In genomic region chr2:124763650-124764049, GRCm38 (mm10) we compare ENCODE assay signal across 23 mouse cellular contexts.
DNase-seq lines count a peak whose midpoint lies in the region; ATAC-seq and TF ChIP-seq lines count a peak whose summit lies in the region.
"Had no signal": no experiment of that assay in that cellular context is flagged by ENCODE, and none has a peak within 500 bp of the region (broad histone marks: within the 10 kb centered on the region; RNA-seq: fewer than 3 reads in every experiment).

No protein-coding gene starts in this region.

- H3K4me1 ChIP-seq in kidney, embryonic 14.5 days (ENCODE audit: control insufficient read depth, insufficient read depth, low read length): 0 out of 2 replicates have a peak, but pooled peaks cover 4% of the 10 kb centered on the region
- H3K4me1 ChIP-seq in kidney, adult 2 months (ENCODE audit: control insufficient read depth, insufficient read depth, low read length): 0 out of 2 replicates have a peak, but pooled peaks cover 6% of the 10 kb centered on the region
- no peaks in the 10 kb centered on the region; the same call in 1 of the 2 replicates for H3K4me1 ChIP-seq in kidney, postnatal 0 days (replicated peaks; ENCODE audit: insufficient read depth, low read length)
- no peaks in the 10 kb centered on the region for H3K4me1 ChIP-seq in neural tube, embryonic 14.5 days (ENCODE audit: control insufficient read depth, insufficient read depth, low read length)
- peaks cover 8% of the 10 kb centered on the region for H3K4me1 ChIP-seq in neural tube, embryonic 15.5 days
- H3K4me1 ChIP-seq in liver, embryonic 11.5 days (replicated peaks; ENCODE audit: control insufficient read depth, insufficient read depth, low read length): no peaks in the 10 kb centered on the region
- H3K4me1 ChIP-seq: embryonic facial prominence, embryonic 12.5 days; embryonic facial prominence, embryonic 15.5 days had no signal

- H3K27ac ChIP-seq in kidney, embryonic 14.5 days (ENCODE audit: low read depth, low read length): no peak overlapping the region
- H3K27ac ChIP-seq in kidney, adult 2 months (ENCODE audit: insufficient read depth, low read depth, low read length): no peak overlapping the region
- H3K27ac ChIP-seq in kidney, postnatal 0 days: no peak overlapping the region
- no peak overlapping the region for H3K27ac ChIP-seq in neural tube, embryonic 14.5 days (ENCODE audit: low read depth, low read length)
- H3K27ac ChIP-seq in neural tube, embryonic 15.5 days (replicated peaks): no peak overlapping the region
- no peak overlapping the region for H3K27ac ChIP-seq in liver, embryonic 11.5 days (ENCODE audit: low read depth, low read length)
- H3K27ac ChIP-seq: embryonic facial prominence, embryonic 12.5 days; embryonic facial prominence, embryonic 15.5 days; forebrain, embryonic 15.5 days; hindbrain, embryonic 12.5 days; hindbrain, embryonic 15.5 days had no signal

- no peak for TF ChIP-seq CTCF in kidney, adult 2 months (conservative IDR thresholded peaks at IDR 0.05; ENCODE audit: insufficient read depth, insufficient read length, low read depth, low read length)
- TF ChIP-seq CTCF in kidney, postnatal 0 days (IDR thresholded peaks at IDR 0.05; ENCODE audit: low read depth): no peak

- ATAC-seq in kidney, embryonic 14.5 days (ENCODE audit: low FRiP score, low TSS enrichment): peak; percentile 66
- ATAC-seq in kidney, postnatal 0 days (replicated peaks; ENCODE audit: low FRiP score, low read depth): peak; percentile 40; the same call in 1 of the 2 replicates
- ATAC-seq in neural tube, embryonic 14.5 days (ENCODE audit: low read depth): peak; percentile 28; the same call in 1 of the 2 replicates
- ATAC-seq in neural tube, embryonic 15.5 days (ENCODE audit: low FRiP score): no peak
- ATAC-seq in liver, embryonic 11.5 days (replicated peaks; ENCODE audit: low FRiP score): no peak

- no peak for TF ChIP-seq POLR2A in kidney, adult 2 months (IDR thresholded peaks at IDR 0.05; ENCODE audit: low read depth, low read length)

- no peak for DNase-seq in kidney, adult 2 months
- DNase-seq in kidney, postnatal 0 days (ENCODE audit: low spot score): peak; percentile 29
- no peak for DNase-seq in kidney, adult 9 months
- DNase-seq in liver, embryonic 11.5 days (ENCODE audit: low spot score): no peak
- DNase-seq: adrenal gland, adult 2 months; adrenal gland, postnatal 14 days; B cell, adult 2 months; cerebellum, adult 11 months; cerebellum, adult 2 months; cerebellum, adult 9-11 months; cerebellum, postnatal 25 days; gastrocnemius, postnatal 25 days had no signal

- no peaks in the 10 kb centered on the region for H3K36me3 ChIP-seq in kidney, embryonic 14.5 days (ENCODE audit: control insufficient read depth, insufficient read depth, low read length)
- H3K36me3 ChIP-seq in kidney, adult 2 months (ENCODE audit: control insufficient read depth, insufficient read depth, low read length): no peaks in the 10 kb centered on the region
- H3K36me3 ChIP-seq in kidney, postnatal 0 days (ENCODE audit: insufficient read depth, low read length): no peaks in the 10 kb centered on the region
- no peaks in the 10 kb centered on the region for H3K36me3 ChIP-seq in neural tube, embryonic 14.5 days (ENCODE audit: control insufficient read depth, insufficient read depth, low read length)
- no peaks in the 10 kb centered on the region for H3K36me3 ChIP-seq in neural tube, embryonic 15.5 days
- no peaks in the 10 kb centered on the region for H3K36me3 ChIP-seq in liver, embryonic 11.5 days (ENCODE audit: control insufficient read depth, insufficient read depth, low read length)
- H3K36me3 ChIP-seq: embryonic facial prominence, embryonic 12.5 days; embryonic facial prominence, embryonic 15.5 days; forebrain, embryonic 15.5 days; G1E; hindbrain, embryonic 12.5 days; hindbrain, embryonic 15.5 days had no signal

- no peaks in the 10 kb centered on the region for H3K27me3 ChIP-seq in kidney, embryonic 14.5 days (ENCODE audit: control insufficient read depth, insufficient read depth, low read length)
- no peaks in the 10 kb centered on the region for H3K27me3 ChIP-seq in kidney, adult 2 months (replicated peaks; ENCODE audit: control insufficient read depth, insufficient read depth, low read length)
- no peaks in the 10 kb centered on the region for H3K27me3 ChIP-seq in kidney, postnatal 0 days (ENCODE audit: insufficient read depth, low read length)
- no peaks in the 10 kb centered on the region for H3K27me3 ChIP-seq in neural tube, embryonic 14.5 days (ENCODE audit: control insufficient read depth, insufficient read depth, low read length)
- no peaks in the 10 kb centered on the region for H3K27me3 ChIP-seq in neural tube, embryonic 15.5 days (replicated peaks)
- no peaks in the 10 kb centered on the region for H3K27me3 ChIP-seq in liver, embryonic 11.5 days (replicated peaks; ENCODE audit: control insufficient read depth, insufficient read depth, low read length)
- H3K27me3 ChIP-seq: CH12.LX; embryonic facial prominence, embryonic 12.5 days; embryonic facial prominence, embryonic 15.5 days; forebrain, embryonic 15.5 days; hindbrain, embryonic 12.5 days; hindbrain, embryonic 15.5 days had no signal

- H3K9ac ChIP-seq in kidney, embryonic 14.5 days (ENCODE audit: low read depth, low read length): no peak overlapping the region
- no peak overlapping the region for H3K9ac ChIP-seq in kidney, postnatal 0 days (ENCODE audit: low read depth, low read length)
- H3K9ac ChIP-seq in neural tube, embryonic 14.5 days (replicated peaks; ENCODE audit: low read depth, low read length): no peak overlapping the region
- H3K9ac ChIP-seq in neural tube, embryonic 15.5 days (replicated peaks): no peak overlapping the region
- no peak overlapping the region for H3K9ac ChIP-seq in liver, embryonic 11.5 days (ENCODE audit: low read depth, low read length)
- H3K9ac ChIP-seq: embryonic facial prominence, embryonic 12.5 days; embryonic facial prominence, embryonic 15.5 days; forebrain, embryonic 15.5 days; hindbrain, embryonic 12.5 days; hindbrain, embryonic 15.5 days had no signal

- H3K9me3 ChIP-seq in kidney, embryonic 14.5 days (ENCODE audit: control insufficient read depth, low read length): no peaks in the 10 kb centered on the region
- H3K9me3 ChIP-seq in kidney, postnatal 0 days (replicated peaks; ENCODE audit: low read length): no peaks in the 10 kb centered on the region
- H3K9me3 ChIP-seq in neural tube, embryonic 14.5 days (ENCODE audit: control insufficient read depth, low read length): no peaks in the 10 kb centered on the region
- no peaks in the 10 kb centered on the region for H3K9me3 ChIP-seq in neural tube, embryonic 15.5 days (replicated peaks)
- H3K9me3 ChIP-seq in liver, embryonic 11.5 days (ENCODE audit: control insufficient read depth, low read length): peaks cover 2% of the 10 kb centered on the region; the same call in 1 of the 2 replicates
- H3K9me3 ChIP-seq: embryonic facial prominence, embryonic 12.5 days; embryonic facial prominence, embryonic 15.5 days; forebrain, embryonic 15.5 days; hindbrain, embryonic 12.5 days; hindbrain, embryonic 15.5 days had no signal

- H3K4me2 ChIP-seq in kidney, embryonic 14.5 days (replicated peaks; ENCODE audit: low read depth, low read length): no peak overlapping the region
- no peak overlapping the region for H3K4me2 ChIP-seq in kidney, postnatal 0 days (ENCODE audit: low read length)
- no peak overlapping the region for H3K4me2 ChIP-seq in neural tube, embryonic 14.5 days (ENCODE audit: low read depth, low read length)
- no peak overlapping the region for H3K4me2 ChIP-seq in neural tube, embryonic 15.5 days
- no peak overlapping the region for H3K4me2 ChIP-seq in liver, embryonic 11.5 days
- H3K4me2 ChIP-seq: embryonic facial prominence, embryonic 12.5 days; embryonic facial prominence, embryonic 15.5 days; forebrain, embryonic 15.5 days; heart, embryonic 11.5 days; hindbrain, embryonic 12.5 days; hindbrain, embryonic 15.5 days had no signal

- 17% methylated on average over 7 of the region's 7 CpGs for WGBS in kidney, embryonic 14.5 days
- 28% methylated on average over 7 of the region's 7 CpGs for whole genome bisulfite sequencing in kidney, adult 2 months
- 18% methylated on average over 7 of the region's 7 CpGs for WGBS in kidney, postnatal 0 days
- WGBS in neural tube, embryonic 14.5 days: 61% methylated on average over 7 of the region's 7 CpGs
- WGBS in neural tube, embryonic 15.5 days: 58% methylated on average over 7 of the region's 7 CpGs
- 87% methylated on average over 7 of the region's 7 CpGs for WGBS in liver, embryonic 11.5 days

- H3K4me3 ChIP-seq in kidney, embryonic 14.5 days (ENCODE audit: low read length): no peak overlapping the region
- no peak overlapping the region for H3K4me3 ChIP-seq in kidney, adult 2 months (ENCODE audit: insufficient read depth, low read depth, low read length)
- H3K4me3 ChIP-seq in kidney, postnatal 0 days (replicated peaks; ENCODE audit: low read depth, low read length): no peak overlapping the region
- no peak overlapping the region for H3K4me3 ChIP-seq in neural tube, embryonic 14.5 days (ENCODE audit: low read depth, low read length)
- no peak overlapping the region for H3K4me3 ChIP-seq in neural tube, embryonic 15.5 days (replicated peaks)
- H3K4me3 ChIP-seq in liver, embryonic 11.5 days (ENCODE audit: low read depth, low read length): no peak overlapping the region
- H3K4me3 ChIP-seq: embryonic facial prominence, embryonic 12.5 days; embryonic facial prominence, embryonic 15.5 days; forebrain, embryonic 15.5 days; hindbrain, embryonic 12.5 days; hindbrain, embryonic 15.5 days had no signal

Comparison
In these comparisons a context has a peak if more than half of its experiments do, and no peak if none do; other contexts are left out.
1. ATAC-seq: peak in kidney, embryonic 14.5 days (single experiment), kidney, postnatal 0 days (single experiment) and neural tube, embryonic 14.5 days (single experiment); none in neural tube, embryonic 15.5 days (single experiment) and liver, embryonic 11.5 days (single experiment).